Mouse (Mus musculus): Measurements from ENCODE around the gene Cabp1.

Gene Cabp1

DNA sequence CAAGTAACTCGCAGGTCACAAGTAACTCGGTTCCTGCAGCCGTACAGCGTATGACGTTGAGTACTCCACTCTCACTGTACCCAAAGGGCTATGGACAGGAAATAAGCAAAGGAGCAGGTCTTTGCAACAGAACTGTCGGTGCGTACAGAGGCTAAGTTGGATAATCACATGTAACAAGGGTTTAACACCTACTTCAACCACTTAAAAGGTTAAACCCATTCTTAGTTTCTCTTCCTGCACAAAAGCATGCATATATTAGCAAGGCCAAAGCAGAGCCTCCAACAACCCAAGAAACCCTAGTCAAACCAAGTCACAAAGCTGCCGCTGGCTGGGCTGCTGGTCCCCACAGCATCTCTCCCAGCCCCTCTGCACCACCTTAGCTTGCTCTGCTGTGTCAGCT, 61.7 kb downstream of the Cabp1 start:
- CTCF ChIA-PET: interaction anchor here (1.3 kb wide), 1 partner anchor 26 kb away, joined by 4 read pairs; the partner anchor contains the start of gene Mlec

DNA sequence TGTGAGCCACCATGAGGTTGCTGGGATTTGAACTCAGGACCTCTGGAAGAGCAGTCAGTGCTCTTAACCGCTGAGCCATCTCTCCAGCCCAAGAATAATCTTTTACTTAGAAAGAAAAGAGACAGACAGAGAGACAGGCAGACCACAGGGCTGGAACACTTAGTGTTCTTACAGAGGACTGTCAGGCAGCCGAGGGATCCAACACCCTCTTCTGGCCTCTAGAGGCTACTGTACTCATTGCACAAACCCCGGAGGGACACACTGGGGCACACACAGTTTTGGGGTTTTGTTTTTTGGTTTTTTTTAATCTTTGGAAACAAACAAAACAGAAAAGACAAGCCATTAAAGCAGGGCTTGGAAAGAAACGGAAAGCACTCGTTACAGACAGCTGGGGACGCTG, 64.9 kb downstream of the Cabp1 start:
- CTCF ChIA-PET: no interaction called here

DNA sequence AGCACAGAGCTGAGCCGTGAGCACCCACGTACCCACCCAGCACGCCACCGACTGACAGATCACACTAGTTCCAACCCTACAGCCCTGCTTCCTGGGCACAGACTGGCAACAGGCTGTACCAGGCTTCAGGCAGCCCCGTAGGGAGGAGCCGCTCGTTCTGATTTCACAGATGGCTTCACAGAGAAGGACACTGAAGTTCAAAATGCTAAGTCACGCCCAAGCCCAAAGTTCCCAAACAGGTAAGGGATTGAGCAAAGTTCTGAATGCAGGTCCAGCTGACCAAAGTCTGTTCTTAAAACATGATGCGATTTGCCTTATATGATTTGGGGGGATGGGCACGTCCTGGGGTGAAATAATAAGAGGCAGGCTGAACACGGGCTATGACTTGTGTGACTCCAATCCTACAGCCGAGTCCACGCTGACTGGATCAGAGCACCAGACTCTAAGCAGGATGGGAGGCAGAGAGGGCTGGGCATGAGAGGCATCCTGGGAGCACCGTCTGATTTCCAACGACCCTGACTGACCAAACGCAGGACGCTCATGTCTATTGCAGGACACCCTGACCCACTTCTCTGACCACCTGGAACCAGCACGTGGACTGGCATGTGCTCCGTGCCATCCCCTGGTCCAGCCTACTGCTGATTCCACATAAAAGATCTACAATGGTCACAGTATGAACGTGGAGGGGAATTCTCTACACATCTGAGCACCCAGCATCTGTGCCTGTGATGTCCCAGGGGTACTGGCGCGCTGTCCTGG, 66.6 kb downstream of the Cabp1 start:
- CTCF ChIA-PET: no interaction called here

DNA sequence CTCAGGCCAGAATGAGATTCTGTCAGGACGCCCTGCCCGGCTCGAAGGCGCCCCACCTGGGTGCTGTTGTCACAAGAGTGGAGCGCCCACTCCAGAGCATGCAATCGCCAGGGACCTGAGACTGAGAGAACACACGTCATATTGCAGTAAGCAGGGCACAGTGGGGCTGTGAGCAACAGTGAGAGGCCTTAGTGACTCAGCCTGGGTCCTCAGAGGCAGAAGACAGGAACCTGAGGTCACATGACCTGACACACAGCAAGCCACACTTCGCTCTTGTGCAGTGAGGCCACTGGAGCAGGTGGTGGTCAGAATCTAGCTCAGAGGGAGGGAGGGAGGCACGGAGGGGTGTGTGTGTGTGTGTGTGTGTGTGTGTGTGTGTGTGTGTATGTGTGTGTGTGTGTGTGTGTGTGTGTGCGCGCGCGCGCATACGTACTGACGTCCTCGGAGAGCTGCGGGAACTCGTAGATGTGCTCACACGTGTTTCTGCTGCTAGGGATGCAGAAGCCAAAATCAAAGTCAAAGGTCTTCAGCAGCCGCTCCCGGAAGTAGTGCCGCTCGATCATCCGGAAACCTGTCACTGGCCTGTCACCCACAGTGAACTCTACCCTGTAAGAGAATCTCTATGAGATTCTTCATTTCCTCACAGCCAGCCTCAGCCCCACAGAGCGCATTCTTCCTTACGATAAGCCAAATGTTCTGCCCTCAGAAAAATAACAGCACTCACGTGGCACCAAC, 67.4 kb downstream of the Cabp1 start:
- CTCF ChIA-PET: interaction anchor here (0.6 kb wide), 1 partner anchor 146 kb away, joined by 4 read pairs; no protein-coding TSS in a partner anchor

DNA sequence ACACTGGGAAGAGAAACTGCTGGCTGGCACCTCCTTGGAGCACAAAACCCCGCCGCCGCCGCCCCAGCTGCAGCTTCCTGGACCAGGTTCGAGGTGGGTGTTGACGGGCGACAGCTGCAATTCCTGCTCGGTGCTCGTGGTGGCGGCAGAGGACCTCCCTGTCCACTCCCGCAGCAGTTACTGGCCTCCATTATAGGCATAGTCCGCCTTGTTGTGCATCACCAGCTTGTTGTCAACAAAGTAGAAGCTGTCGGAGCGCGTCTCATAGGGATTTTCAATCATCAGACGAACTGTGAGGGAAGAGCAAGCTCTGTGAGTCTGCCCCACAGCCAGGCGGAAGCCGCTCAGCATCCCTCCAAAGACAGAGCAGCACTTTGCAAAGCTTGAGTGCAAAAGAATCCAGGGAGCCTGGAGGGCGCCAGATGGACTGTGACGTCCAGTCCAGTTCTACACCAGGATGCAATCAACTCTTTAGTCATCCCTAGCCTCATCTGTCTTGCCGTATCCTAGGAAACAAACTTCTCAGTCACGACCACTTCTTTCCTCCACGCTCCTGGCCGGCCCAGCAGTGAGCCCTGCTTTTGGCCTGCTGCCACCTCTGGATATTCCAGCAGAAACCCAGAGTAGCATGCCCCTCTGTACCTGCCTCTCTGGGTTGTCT, 68.8 kb downstream of the Cabp1 start:
- CTCF ChIA-PET: interaction anchor here (0.6 to 1.5 kb wide), 4 partner anchors 35 to 85 kb away, joined by 3 to 8 read pairs (median 4); no protein-coding TSS in a partner anchor

DNA sequence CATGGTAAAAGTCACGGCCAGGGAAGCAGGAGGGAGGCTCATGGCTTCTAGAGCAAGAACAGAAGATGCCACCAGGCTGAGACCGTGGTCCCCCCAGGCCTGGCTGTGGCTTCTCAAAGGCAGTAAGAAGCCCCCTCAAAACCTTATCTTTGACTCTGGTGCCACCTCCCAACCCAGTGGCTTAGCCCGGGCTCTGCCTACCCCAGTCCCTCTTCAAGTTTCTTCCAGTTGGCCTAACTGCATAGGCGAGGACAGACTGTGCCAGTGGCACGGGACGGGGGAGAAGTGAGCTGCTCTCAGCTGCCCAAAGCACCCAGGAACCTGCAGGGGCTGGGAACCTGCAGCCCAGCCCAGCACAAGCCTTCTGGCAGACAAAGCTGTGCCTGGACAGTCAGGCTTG, 69.5 kb downstream of the Cabp1 start:
- CTCF ChIA-PET: interaction anchor here (0.6 to 1.5 kb wide), 4 partner anchors 36 to 85 kb away, joined by 3 to 8 read pairs (median 4); no protein-coding TSS in a partner anchor

DNA sequence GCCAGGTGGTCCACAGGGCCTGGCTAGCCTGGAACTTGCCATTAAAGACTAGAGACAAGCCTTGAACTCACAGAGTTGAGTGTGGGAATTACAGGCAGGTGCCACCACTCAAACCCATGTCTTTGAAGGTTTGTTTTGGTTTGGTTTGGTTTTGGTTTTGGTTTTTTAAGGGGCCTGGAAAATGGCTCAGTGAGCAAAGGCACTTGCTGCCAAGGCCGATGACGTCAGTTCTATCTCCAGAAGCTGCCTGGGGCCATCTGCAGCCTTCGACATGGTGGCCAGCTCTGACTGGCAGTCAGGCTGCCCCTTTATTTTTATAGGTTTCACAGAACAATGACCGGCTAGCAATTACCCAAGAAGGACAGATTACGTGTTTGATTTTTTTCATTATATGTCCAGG, 73.2 kb downstream of the Cabp1 start:
- CTCF ChIA-PET: interaction anchor here (0.6 kb wide), 1 partner anchor 14 kb away, joined by 3 read pairs; no protein-coding TSS in a partner anchor

DNA sequence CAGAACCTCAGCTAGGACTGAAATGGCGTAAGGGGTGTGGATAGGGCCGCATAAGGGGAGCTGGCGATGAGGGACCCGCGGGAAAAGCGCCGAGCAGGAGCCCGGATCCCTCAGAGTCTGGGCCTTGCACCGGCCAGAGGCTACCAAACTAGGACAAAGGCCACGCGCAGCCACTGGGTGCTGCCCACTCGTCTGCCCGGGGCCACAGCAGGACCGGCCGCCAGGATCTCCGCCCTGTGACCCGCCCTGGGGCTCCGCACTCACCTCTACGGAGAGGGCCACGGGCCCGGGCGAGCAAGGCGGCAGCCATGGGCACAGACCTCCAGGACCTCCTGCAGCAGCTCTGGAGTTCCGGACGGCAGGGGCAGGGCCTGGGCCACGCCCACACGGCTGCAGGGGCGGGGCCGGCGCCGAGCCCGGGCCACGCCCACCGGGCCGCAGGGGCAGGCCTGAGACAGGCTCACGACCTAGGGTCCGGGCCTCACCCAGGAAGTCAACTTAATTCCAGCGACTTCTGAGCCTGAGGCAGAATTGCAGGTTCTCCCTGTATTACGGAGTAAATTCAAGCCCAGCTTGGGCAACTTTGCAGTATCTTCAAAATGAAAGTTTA, 75.1 kb downstream of the Cabp1 start, which contains the start of gene Acads:
Acads (minus strand) TSS at position 386 of the 610 bp plus-strand sequence.
- CTCF ChIA-PET: interaction anchor here (0.6 kb wide), 1 partner anchor 74 kb away, joined by 3 read pairs; no protein-coding TSS in a partner anchor

Data from spleen, embryonic (tissue).